Mouse (Mus musculus): ENCODE measurements around the gene Cyb5r3. TPM values are rescaled to one million over a fixed set of nuclear protein-coding genes. Genes with fewer than 3 reads are reported as not detected.
A peak's percentile ranks its signal among the peaks of the same experiment; 100 is the strongest.

The Cyb5r3 gene
- polyA plus RNA-seq, 1 experiment from 2014 or later: 163 TPM

- WGBS: 94% methylated on average over 3 of the region's 3 CpGs
- no peak overlapping the region for H3K9ac ChIP-seq (ENCODE audit: low read length)
- no peak overlapping the region for H3K27ac ChIP-seq (replicated peaks in 1 of 2; ENCODE audit: control insufficient read depth in 1 of 2, insufficient read depth in 1 of 2, low read depth in 2 of 2, low read length in 2 of 2)
- ATAC-seq (ENCODE audit: insufficient number of reproducible peaks, insufficient read depth, low FRiP score, low read depth): no peak
- H3K4me2 ChIP-seq (ENCODE audit: low read length): no peak overlapping the region
- no peak overlapping the region for H3K4me3 ChIP-seq (ENCODE audit: control insufficient read depth in 1 of 2, insufficient read depth in 1 of 2, low read depth in 1 of 2, low read length in 2 of 2)
- 0 out of 2 replicates have a peak, but pooled peaks cover 2% of the 10 kb centered on the region for H3K36me3 ChIP-seq (ENCODE audit: control insufficient read depth, insufficient read depth, low read length)
- no peaks in the 10 kb centered on the region for H3K9me3 ChIP-seq (ENCODE audit: control insufficient read depth, low read length)
- H3K27me3 ChIP-seq (ENCODE audit: control insufficient read depth, insufficient read depth, low read length): no peaks in the 10 kb centered on the region
- H3K4me1 ChIP-seq (ENCODE audit: control insufficient read depth in 2 of 2, insufficient read depth in 2 of 2, low read length in 2 of 2): peaks cover 33 to 46% of the 10 kb centered on the region in 2 experiments
Observed at GRCm38 (mm10) chr15:83168311-83168710, 4.1 kb downstream of the Cyb5r3 start.

GRCm38 (mm10) chr15:83167550-83168065 lies 4.8 kb downstream of the Cyb5r3 start:
- H3K27ac ChIP-seq (replicated peaks in 1 of 2; ENCODE audit: control insufficient read depth in 1 of 2, insufficient read depth in 1 of 2, low read depth in 2 of 2, low read length in 2 of 2): no peak overlapping the region
- no peak for ATAC-seq (ENCODE audit: insufficient number of reproducible peaks, insufficient read depth, low FRiP score, low read depth)
- no peak overlapping the region for H3K9ac ChIP-seq (ENCODE audit: low read length)
- no peak overlapping the region for H3K4me2 ChIP-seq (ENCODE audit: low read length)
- no peak overlapping the region for H3K4me3 ChIP-seq (ENCODE audit: control insufficient read depth in 1 of 2, insufficient read depth in 1 of 2, low read depth in 1 of 2, low read length in 2 of 2)
- 91% methylated on average over 8 of the region's 8 CpGs for WGBS
- H3K27me3 ChIP-seq (ENCODE audit: control insufficient read depth, insufficient read depth, low read length): no peaks in the 10 kb centered on the region
- H3K36me3 ChIP-seq (ENCODE audit: control insufficient read depth, insufficient read depth, low read length): peaks cover 8% of the 10 kb centered on the region; the same call in 1 of the 2 replicates
- no peaks in the 10 kb centered on the region for H3K9me3 ChIP-seq (ENCODE audit: control insufficient read depth, low read length)
- peaks cover 27 to 41% of the 10 kb centered on the region in 2 experiments for H3K4me1 ChIP-seq (ENCODE audit: control insufficient read depth in 2 of 2, insufficient read depth in 2 of 2, low read length in 2 of 2)

GRCm38 (mm10) chr15:83167126-83167525 lies 5.3 kb downstream of the Cyb5r3 start:
- no peak overlapping the region for H3K9ac ChIP-seq (ENCODE audit: low read length)
- H3K27ac ChIP-seq (replicated peaks in 1 of 2; ENCODE audit: control insufficient read depth in 1 of 2, insufficient read depth in 1 of 2, low read depth in 2 of 2, low read length in 2 of 2): no peak overlapping the region; a peak in 1 of 4 replicates
- 70% methylated on average over 5 of the region's 5 CpGs for WGBS
- ATAC-seq (ENCODE audit: insufficient number of reproducible peaks, insufficient read depth, low FRiP score, low read depth): no peak
- no peak overlapping the region for H3K4me2 ChIP-seq (ENCODE audit: low read length)
- peaks cover 26 to 40% of the 10 kb centered on the region in 2 experiments for H3K4me1 ChIP-seq (ENCODE audit: control insufficient read depth in 2 of 2, insufficient read depth in 2 of 2, low read length in 2 of 2)
- no peaks in the 10 kb centered on the region for H3K27me3 ChIP-seq (ENCODE audit: control insufficient read depth, insufficient read depth, low read length)
- no peaks in the 10 kb centered on the region for H3K9me3 ChIP-seq (ENCODE audit: control insufficient read depth, low read length)
- peaks cover 12% of the 10 kb centered on the region; the same call in 1 of the 2 replicates for H3K36me3 ChIP-seq (ENCODE audit: control insufficient read depth, insufficient read depth, low read length)
- H3K4me3 ChIP-seq (ENCODE audit: control insufficient read depth in 1 of 2, insufficient read depth in 1 of 2, low read depth in 1 of 2, low read length in 2 of 2): no peak overlapping the region

GRCm38 (mm10) chr15:83166642-83167041 lies 5.8 kb downstream of the Cyb5r3 start:
- 65% methylated on average over 3 of the region's 3 CpGs for WGBS
- Histone ChIP-seq H3K27me3 (ENCODE audit: control insufficient read depth, insufficient read depth, low read length) (no peaks in the 10 kb centered on the region), H3K9me3 (ENCODE audit: control insufficient read depth, low read length) (no peaks in the 10 kb centered on the region), H3K4me3 (ENCODE audit: control insufficient read depth in 1 of 2, insufficient read depth in 1 of 2, low read depth in 1 of 2, low read length in 2 of 2) (no peak overlapping the region), H3K27ac (replicated peaks in 1 of 2; ENCODE audit: control insufficient read depth in 1 of 2, insufficient read depth in 1 of 2, low read depth in 2 of 2, low read length in 2 of 2) (no peak overlapping the region; a peak in 1 of 4 replicates), H3K9ac (ENCODE audit: low read length) (no peak overlapping the region), H3K4me1 (ENCODE audit: control insufficient read depth in 2 of 2, insufficient read depth in 2 of 2, low read length in 2 of 2) (peaks cover 26 to 40% of the 10 kb centered on the region in 2 experiments), H3K4me2 (ENCODE audit: low read length) (no peak overlapping the region), H3K36me3 (ENCODE audit: control insufficient read depth, insufficient read depth, low read length) (peaks cover 16% of the 10 kb centered on the region; the same call in 1 of the 2 replicates)
- no peak for ATAC-seq (ENCODE audit: insufficient number of reproducible peaks, insufficient read depth, low FRiP score, low read depth)

GRCm38 (mm10) chr15:83165526-83166315 lies 6.7 kb downstream of the Cyb5r3 start:
- Histone ChIP-seq H3K27ac (replicated peaks in 1 of 2; ENCODE audit: control insufficient read depth in 1 of 2, insufficient read depth in 1 of 2, low read depth in 2 of 2, low read length in 2 of 2) (no peak overlapping the region; a peak in 1 of 4 replicates), H3K4me1 (ENCODE audit: control insufficient read depth in 2 of 2, insufficient read depth in 2 of 2, low read length in 2 of 2) (peaks cover 22 to 31% of the 10 kb centered on the region in 2 experiments), H3K4me2 (ENCODE audit: low read length) (no peak overlapping the region), H3K36me3 (ENCODE audit: control insufficient read depth, insufficient read depth, low read length) (peaks cover 26% of the 10 kb centered on the region), H3K9ac (ENCODE audit: low read length) (no peak overlapping the region), H3K4me3 (ENCODE audit: control insufficient read depth in 1 of 2, insufficient read depth in 1 of 2, low read depth in 1 of 2, low read length in 2 of 2) (no peak overlapping the region), H3K27me3 (ENCODE audit: control insufficient read depth, insufficient read depth, low read length) (no peaks in the 10 kb centered on the region), H3K9me3 (ENCODE audit: control insufficient read depth, low read length) (no peaks in the 10 kb centered on the region)
- 92% methylated on average over 12 of the region's 13 CpGs for WGBS
- ATAC-seq (ENCODE audit: insufficient number of reproducible peaks, insufficient read depth, low FRiP score, low read depth): no peak

- Histone ChIP-seq H3K4me3 (ENCODE audit: control insufficient read depth in 1 of 2, insufficient read depth in 1 of 2, low read depth in 1 of 2, low read length in 2 of 2) (no peak overlapping the region), H3K4me1 (ENCODE audit: control insufficient read depth in 2 of 2, insufficient read depth in 2 of 2, low read length in 2 of 2) (peaks cover 16 to 24% of the 10 kb centered on the region in 2 experiments), H3K36me3 (ENCODE audit: control insufficient read depth, insufficient read depth, low read length) (peaks cover 33% of the 10 kb centered on the region), H3K4me2 (ENCODE audit: low read length) (no peak overlapping the region), H3K9me3 (ENCODE audit: control insufficient read depth, low read length) (no peaks in the 10 kb centered on the region), H3K9ac (ENCODE audit: low read length) (no peak overlapping the region), H3K27me3 (ENCODE audit: control insufficient read depth, insufficient read depth, low read length) (no peaks in the 10 kb centered on the region), H3K27ac (replicated peaks in 1 of 2; ENCODE audit: control insufficient read depth in 1 of 2, insufficient read depth in 1 of 2, low read depth in 2 of 2, low read length in 2 of 2) (peak overlapping the region; percentile 19 to 35; a peak in 3 of 4 replicates)
- ATAC-seq (ENCODE audit: insufficient number of reproducible peaks, insufficient read depth, low FRiP score, low read depth): peak; percentile 45
- 42% methylated on average over 5 of the region's 5 CpGs for WGBS
Observed at GRCm38 (mm10) chr15:83164971-83165471, 7.4 kb downstream of the Cyb5r3 start.

- Histone ChIP-seq H3K27ac (replicated peaks in 1 of 2; ENCODE audit: control insufficient read depth in 1 of 2, insufficient read depth in 1 of 2, low read depth in 2 of 2, low read length in 2 of 2) (no peak overlapping the region), H3K27me3 (ENCODE audit: control insufficient read depth, insufficient read depth, low read length) (no peaks in the 10 kb centered on the region), H3K4me2 (ENCODE audit: low read length) (no peak overlapping the region), H3K4me1 (ENCODE audit: control insufficient read depth in 2 of 2, insufficient read depth in 2 of 2, low read length in 2 of 2) (peaks cover 15 to 19% of the 10 kb centered on the region in 2 experiments), H3K9ac (ENCODE audit: low read length) (no peak overlapping the region), H3K9me3 (ENCODE audit: control insufficient read depth, low read length) (no peaks in the 10 kb centered on the region), H3K4me3 (ENCODE audit: control insufficient read depth in 1 of 2, insufficient read depth in 1 of 2, low read depth in 1 of 2, low read length in 2 of 2) (no peak overlapping the region), H3K36me3 (ENCODE audit: control insufficient read depth, insufficient read depth, low read length) (peaks cover 53% of the 10 kb centered on the region)
- no peak for ATAC-seq (ENCODE audit: insufficient number of reproducible peaks, insufficient read depth, low FRiP score, low read depth)
- WGBS: 92% methylated on average over 11 of the region's 11 CpGs
Observed at GRCm38 (mm10) chr15:83162818-83163485, 9.4 kb downstream of the Cyb5r3 start.

Measured in heart, embryonic 14.5 days (tissue).